Mouse (Mus musculus) 3134 (cell line): ENCODE data around the gene Emg1.
A peak's percentile ranks its signal among the peaks of the same experiment; 100 is the strongest.

Experiments
- DNase-seq: peaks from one replicate; pipeline ENCODE4 v3.0.0-alpha.2; 2011; ENCODE audit warnings: low spot score; ENCODE audit not compliant: insufficient read length; ENCODE audit errors: extremely low read depth

Emg1 gene

GRCm38 (mm10) chr6:124740888-124741761 is 29.1 kb upstream of the Emg1 start, which contains the start of gene Grcc10:
Gene Grcc10, minus strand, starts transcription at chr6:124741374.
- peak; percentile 88 for DNase-seq

DNA sequence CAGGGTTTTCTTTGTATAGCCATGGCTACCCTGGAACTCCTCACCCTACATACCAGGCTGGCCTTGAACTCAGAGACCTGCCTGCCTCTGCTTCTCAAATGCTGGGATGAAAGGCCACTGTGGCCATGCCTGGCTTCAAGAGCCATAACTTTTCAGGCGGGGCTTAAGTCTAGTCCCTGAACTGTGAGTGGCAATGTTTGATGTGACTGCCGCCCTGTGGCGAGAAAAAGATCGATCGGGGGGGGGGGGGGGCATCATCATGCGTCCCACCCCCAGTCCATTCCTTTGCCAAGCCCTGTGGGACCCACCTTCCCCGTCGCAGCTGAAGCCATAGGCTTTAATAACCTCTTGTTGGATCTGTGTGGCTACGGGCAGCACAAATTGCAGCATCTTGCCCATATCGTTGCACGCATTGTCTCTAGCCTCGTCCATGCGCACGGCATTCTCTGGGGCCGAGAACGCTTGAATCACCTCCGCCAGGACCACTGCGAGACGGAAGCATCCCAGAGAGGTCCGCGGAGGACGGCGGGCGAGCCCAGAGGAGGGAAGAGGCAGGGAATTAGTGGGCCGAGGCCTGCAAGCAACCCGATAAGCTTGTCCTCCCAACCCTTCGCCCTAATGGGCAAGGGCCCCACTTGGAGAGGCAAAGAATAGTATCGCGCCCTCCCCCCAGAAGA is 28.4 kb upstream of the Emg1 start:
- DNase-seq = no peak

- no peak for DNase-seq
These were observed 27.3 kb upstream of the Emg1 start for GRCm38 (mm10) chr6:124739231-124739796.

DNA sequence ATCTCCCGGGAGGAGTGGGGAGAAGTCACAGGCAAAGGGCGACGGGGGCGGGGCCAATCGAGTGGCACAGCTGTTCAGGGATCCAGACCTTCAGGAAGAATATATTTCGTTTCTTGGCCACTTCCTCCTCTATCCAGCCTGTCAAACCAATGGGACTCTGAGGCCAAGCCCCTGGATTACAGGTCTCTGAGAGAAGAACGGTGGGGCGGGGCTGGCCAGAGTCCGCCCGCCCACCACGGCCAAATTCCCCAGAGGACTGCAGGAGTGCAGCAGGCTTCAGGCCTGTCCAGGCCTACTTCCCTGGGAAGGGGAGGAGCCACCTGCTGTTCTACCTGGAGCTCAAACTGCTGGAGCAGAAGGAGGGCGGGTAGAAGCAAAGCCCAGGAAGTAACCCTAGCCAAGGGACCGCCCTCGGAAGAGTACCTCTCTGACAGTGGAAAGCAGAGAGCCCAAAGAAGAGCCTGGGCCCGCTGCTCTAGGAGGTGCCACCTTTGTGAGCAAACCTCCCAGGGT is 26.6 kb upstream of the Emg1 start, which contains the start of gene Ptpn6:
Ptpn6 (minus strand) TSS at position 204 of the 513 bp plus-strand sequence.
- DNase-seq = peak; percentile 46

DNA sequence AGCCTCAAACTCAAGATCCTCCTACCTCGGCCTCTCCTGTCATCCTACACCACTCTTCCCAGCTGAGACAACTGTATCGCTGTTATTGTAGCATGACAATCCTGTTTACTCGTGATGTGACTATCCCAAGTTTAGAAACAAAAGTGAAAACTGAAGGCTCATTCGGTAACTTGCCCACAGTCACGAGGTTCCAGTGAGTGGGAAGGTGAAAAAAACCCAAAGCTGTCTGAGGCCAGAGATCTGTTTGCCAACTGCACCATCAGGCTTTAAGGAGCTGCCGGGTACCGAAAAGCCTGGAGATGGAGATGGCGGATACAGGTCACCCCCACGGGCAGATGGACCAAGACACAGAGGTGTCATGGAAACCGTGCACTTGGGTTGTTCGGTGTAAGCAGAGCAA is 25.1 kb upstream of the Emg1 start:
- DNase-seq = no peak

GRCm38 (mm10) chr6:124734417-124734816 is 22.4 kb upstream of the Emg1 start:
- DNase-seq = no peak

- DNase-seq = peak; percentile 39
These were observed 20.7 kb upstream of the Emg1 start for GRCm38 (mm10) chr6:124732476-124733370.

DNA sequence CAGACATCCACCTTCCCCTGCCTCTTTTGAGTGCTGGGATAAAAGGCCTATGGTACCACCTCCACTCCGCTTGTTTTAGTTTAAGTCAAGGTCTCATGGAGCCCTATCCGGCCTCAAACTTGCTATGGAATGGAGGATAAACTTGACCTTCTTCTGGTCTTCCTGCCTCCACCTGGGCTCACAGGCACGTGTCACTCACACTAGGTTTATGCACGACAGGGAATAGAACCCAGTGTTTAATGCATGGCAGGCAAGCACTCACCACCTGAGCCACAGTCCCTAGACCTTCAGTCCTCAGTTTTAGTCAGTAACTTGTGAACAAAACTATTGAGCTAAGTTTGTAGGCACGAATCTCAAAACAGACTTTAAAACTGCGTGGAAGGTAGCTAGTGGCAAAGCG is 19.1 kb upstream of the Emg1 start:
- DNase-seq = no peak

DNA sequence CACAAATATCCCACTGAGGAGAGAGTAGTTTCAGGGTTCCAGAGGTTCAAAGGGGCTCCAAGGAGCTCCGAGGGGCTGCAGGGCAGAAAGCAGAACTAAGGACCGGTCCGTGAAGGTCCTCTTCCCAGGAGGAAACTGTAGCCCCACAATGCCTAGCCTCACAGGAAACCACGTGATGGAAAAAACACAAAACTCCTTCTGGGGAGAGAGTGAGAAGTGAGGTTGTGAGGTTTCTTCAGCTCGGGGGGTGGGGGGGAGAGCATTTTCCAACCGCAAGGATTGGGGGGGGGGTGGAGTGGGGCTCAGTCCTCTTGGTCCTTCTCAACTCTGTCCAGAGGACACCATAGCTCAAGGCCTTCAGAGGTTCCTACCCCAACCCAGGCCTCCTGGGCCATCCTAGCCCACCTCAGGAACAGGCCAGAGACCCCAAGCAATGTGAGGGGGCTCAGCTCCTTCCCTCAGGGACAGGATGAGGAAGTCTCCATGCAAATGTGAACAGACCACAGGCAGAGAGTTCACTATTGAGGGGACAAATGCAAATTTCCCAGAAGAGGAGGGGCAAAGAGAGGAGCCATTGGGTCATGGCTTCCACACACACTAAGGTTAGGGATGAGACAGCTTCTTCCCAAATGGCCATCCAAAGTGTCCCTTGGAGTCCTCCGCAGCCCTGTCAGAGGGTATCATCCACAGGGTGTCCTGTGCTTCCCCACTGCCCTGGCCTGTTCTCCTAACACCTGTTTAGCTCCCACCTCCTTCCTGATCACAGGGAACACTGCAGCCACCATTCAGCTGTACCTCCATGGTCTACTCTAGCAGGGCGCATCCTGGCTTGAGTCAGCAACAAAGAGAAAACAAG is 18.1 kb upstream of the Emg1 start:
- no peak for DNase-seq

- no peak for DNase-seq
These were observed 16.6 kb upstream of the Emg1 start for GRCm38 (mm10) chr6:124728621-124729020.

GRCm38 (mm10) chr6:124724472-124724871 is 12.5 kb upstream of the Emg1 start:
- no peak for DNase-seq

DNA sequence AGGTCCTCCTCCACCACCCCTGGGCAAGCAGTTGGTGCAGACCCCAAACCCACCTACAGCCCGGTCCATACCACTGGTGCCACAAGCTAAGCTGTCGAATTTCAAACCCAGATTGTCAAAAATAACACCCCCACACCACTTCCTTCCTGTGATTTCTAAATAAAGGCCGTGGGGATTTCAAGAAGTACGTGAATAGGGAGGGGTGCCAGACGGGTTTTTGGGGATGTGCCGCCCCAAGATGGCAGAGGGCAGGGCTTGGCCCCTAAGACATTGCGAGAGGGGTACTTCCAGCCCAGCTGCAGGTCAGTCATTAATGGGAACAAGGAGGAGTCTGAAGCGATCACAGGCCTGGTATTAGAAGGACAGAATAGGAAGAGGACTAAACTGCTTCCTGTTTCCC is 11.6 kb upstream of the Emg1 start:
- DNase-seq = no peak

DNA sequence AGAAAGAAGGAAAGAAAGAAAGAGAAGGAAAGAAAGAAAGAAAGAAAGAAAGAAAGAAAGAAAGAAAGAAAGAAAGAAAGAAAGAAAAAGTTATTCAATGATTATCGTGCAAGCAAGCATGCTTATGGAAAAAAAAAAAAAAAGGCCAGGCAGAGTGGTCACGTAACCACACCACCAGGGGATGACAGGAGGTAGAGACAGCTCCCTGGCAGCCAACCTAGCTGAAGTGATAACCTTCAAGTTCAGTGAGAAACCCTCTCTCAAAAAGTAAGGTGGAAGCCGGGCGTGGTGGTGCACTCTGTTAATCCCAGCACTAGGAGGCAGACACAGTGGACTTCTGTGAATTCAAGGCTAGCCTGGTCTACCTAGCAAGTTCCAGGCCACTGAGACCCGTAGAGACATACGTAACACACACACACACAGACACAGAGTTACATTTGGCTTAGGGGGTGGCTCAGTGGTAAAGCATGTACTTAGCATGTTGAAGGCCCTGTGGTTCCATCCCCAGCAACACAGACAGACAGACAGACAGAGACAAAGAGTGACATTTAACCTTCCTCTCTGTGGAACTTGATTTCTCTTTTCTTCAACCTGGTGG is 11.0 kb upstream of the Emg1 start:
- DNase-seq = no peak

- DNase-seq = no peak
These were observed 8.9 kb upstream of the Emg1 start for GRCm38 (mm10) chr6:124720904-124721303.

GRCm38 (mm10) chr6:124719354-124719978 is 7.5 kb upstream of the Emg1 start:
- no peak for DNase-seq

GRCm38 (mm10) chr6:124718703-124719102 is 6.7 kb upstream of the Emg1 start:
- DNase-seq = no peak

- DNase-seq = no peak
These were observed 6.0 kb upstream of the Emg1 start for GRCm38 (mm10) chr6:124717968-124718367.

- no peak for DNase-seq
These were observed 5.0 kb upstream of the Emg1 start for GRCm38 (mm10) chr6:124716864-124717490.
